Mouse (Mus musculus) limb, embryonic 10.5 days (tissue): Measurements from ENCODE around the gene Mfap5. TPM values are rescaled to one million over a fixed set of nuclear protein-coding genes. Genes with fewer than 3 reads are reported as not detected.
A peak's percentile ranks its signal among the peaks of the same experiment; 100 is the strongest.
"Not testable (repeated sequence)": the region's sequence is repeated elsewhere in the genome, so short reads cannot be mapped to it uniquely, and the experiment has no call there.

Source experiments
- DNase-seq: peaks from one replicate; pipeline ENCODE4 v3.0.0-alpha.2; 2017; ENCODE audit warnings: low spot score
- H3K27ac ChIP-seq: fragments of 300-500 bp; sonication (generic); 2 replicates; pipeline ENCODE4 v1.5.1; 2016; ENCODE audit warnings: mild to moderate bottlenecking
- H3K27me3 ChIP-seq: fragments of 300-500 bp; sonication (generic); 2 replicates; pipeline ENCODE4 v1.6.1; 2016; ENCODE audit warnings: low read depth, mild to moderate bottlenecking; ENCODE audit not compliant: poor library complexity, severe bottlenecking
- H3K36me3 ChIP-seq: fragments of 300-500 bp; sonication (generic); 2 replicates; pipeline ENCODE4 v1.6.1; 2016; ENCODE audit warnings: mild to moderate bottlenecking, moderate library complexity
- H3K4me1 ChIP-seq: fragments of 300-500 bp; sonication (generic); 2 replicates; pipeline ENCODE4 v1.6.1; 2016
- H3K4me3 ChIP-seq: fragments of 300-500 bp; sonication (generic); 2 replicates; pipeline ENCODE4 v1.5.1; 2016; ENCODE audit warnings: mild to moderate bottlenecking, moderate library complexity
- H3K9me3 ChIP-seq: fragments of 300-500 bp; sonication (generic); replicated peaks from 2 replicates; pipeline ENCODE4 v1.6.1; 2016; ENCODE audit warnings: mild to moderate bottlenecking
- WGBS: fragments of 180-500 bp; shearing (Covaris S2); methylation state at CpG from one replicate; pipeline ENCODE4 v1.1.7; 2016; 5-methylcytosine and 5-hydroxymethylcytosine counted together
- polyA plus RNA-seq: library from polyadenylated mRNA; unstranded; fragments of >200 nt; fragmentation: Nextera tagmentation; extraction: Ambion mirVana; gene quantifications from 2 replicates; pipeline ENCODE4 v1.2.1, GENCODE M21; 2016

The Mfap5 gene
- polyA plus RNA-seq, 1 experiment from 2014 or later = 0.51 TPM

GRCm38 (mm10) chr6:122522595-122522994, 16.9 kb downstream of the Mfap5 start:
- Histone ChIP-seq H3K4me1 (0 out of 2 replicates have a peak, but pooled peaks cover 2% of the 10 kb centered on the region), H3K27ac (no peak overlapping the region), H3K4me3 (no peak overlapping the region), H3K9me3 (no peaks in the 10 kb centered on the region), H3K36me3 (no peaks in the 10 kb centered on the region), H3K27me3 (no peaks in the 10 kb centered on the region)
- 70% methylated on average over 9 of the region's 9 CpGs for WGBS
- DNase-seq = no peak

- Histone ChIP-seq H3K9me3 (no peaks in the 10 kb centered on the region), H3K27me3 (no peaks in the 10 kb centered on the region), H3K4me3 (no peak overlapping the region), H3K27ac (no peak overlapping the region), H3K36me3 (no peaks in the 10 kb centered on the region), H3K4me1 (0 out of 2 replicates have a peak, but pooled peaks cover 2% of the 10 kb centered on the region)
- DNase-seq = no peak
- 91% methylated on average over 8 of the region's 8 CpGs for WGBS
Measured at GRCm38 (mm10) chr6:122523289-122523688, 17.6 kb downstream of the Mfap5 start.

- Histone ChIP-seq H3K4me1 (peaks cover 7% of the 10 kb centered on the region), H3K9me3 (no peaks in the 10 kb centered on the region)
Measured at GRCm38 (mm10) chr6:122527596-122527995, 22.0 kb downstream of the Mfap5 start.

GRCm38 (mm10) chr6:122528136-122528535, 22.5 kb downstream of the Mfap5 start:
- Histone ChIP-seq H3K9me3 (no peaks in the 10 kb centered on the region), H3K27me3 (no peaks in the 10 kb centered on the region), H3K4me1 (peaks cover 12% of the 10 kb centered on the region), H3K27ac (no peak overlapping the region), H3K36me3 (no peaks in the 10 kb centered on the region), H3K4me3 (no peak overlapping the region)
- DNase-seq = no peak
- WGBS = 82% methylated on average over 11 of the region's 11 CpGs

More at GRCm38 (mm10) chr6:122527596-122527995, 22.0 kb downstream of the Mfap5 start:
- WGBS = 23% methylated on average over 12 of the region's 12 CpGs
- no peak overlapping the region for H3K4me3 ChIP-seq
- no peak overlapping the region for H3K27ac ChIP-seq
- DNase-seq = no peak
- no peaks in the 10 kb centered on the region for H3K27me3 ChIP-seq
- H3K36me3 ChIP-seq = no peaks in the 10 kb centered on the region

- no peaks in the 10 kb centered on the region for H3K27me3 ChIP-seq
- WGBS = 62% methylated on average over 8 of the region's 8 CpGs
- no peak for DNase-seq
- no peaks in the 10 kb centered on the region for H3K9me3 ChIP-seq
- peak overlapping the region; percentile 53 for H3K27ac ChIP-seq
- H3K4me1 ChIP-seq = peaks cover 14% of the 10 kb centered on the region
- no peaks in the 10 kb centered on the region for H3K36me3 ChIP-seq
- H3K4me3 ChIP-seq = no peak overlapping the region
Measured at GRCm38 (mm10) chr6:122531466-122532174, 26.0 kb downstream of the Mfap5 start.

GRCm38 (mm10) chr6:122532883-122533302, 27.2 kb downstream of the Mfap5 start:
- Histone ChIP-seq H3K36me3 (no peaks in the 10 kb centered on the region), H3K4me3 (peak overlapping the region; percentile 33), H3K27me3 (no peaks in the 10 kb centered on the region), H3K27ac (peak overlapping the region; percentile 78), H3K4me1 (peaks cover 14% of the 10 kb centered on the region), H3K9me3 (no peaks in the 10 kb centered on the region)
- peak; percentile 44 for DNase-seq
- WGBS = 10% methylated on average over 4 of the region's 4 CpGs

GRCm38 (mm10) chr6:122534032-122534431, 28.4 kb downstream of the Mfap5 start:
- DNase-seq = no peak

GRCm38 (mm10) chr6:122539564-122539963, 33.9 kb downstream of the Mfap5 start:
- Histone ChIP-seq H3K4me3 (no peak overlapping the region), H3K9me3 (no peaks in the 10 kb centered on the region), H3K36me3 (no peaks in the 10 kb centered on the region), H3K27ac (no peak overlapping the region), H3K27me3 (no peaks in the 10 kb centered on the region), H3K4me1 (no peaks in the 10 kb centered on the region)
- WGBS = 91% methylated on average over 9 of the region's 9 CpGs
- DNase-seq = no peak

More at GRCm38 (mm10) chr6:122534032-122534431, 28.4 kb downstream of the Mfap5 start:
- Histone ChIP-seq H3K4me3 (no peak overlapping the region), H3K27me3 (no peaks in the 10 kb centered on the region), H3K4me1 (peaks cover 14% of the 10 kb centered on the region), H3K27ac (no peak overlapping the region), H3K9me3 (no peaks in the 10 kb centered on the region), H3K36me3 (no peaks in the 10 kb centered on the region)
- 69% methylated on average over 3 of the region's 3 CpGs for WGBS

GRCm38 (mm10) chr6:122542459-122542858, 36.8 kb downstream of the Mfap5 start:
- H3K4me3 ChIP-seq, DNase-seq, H3K4me1 ChIP-seq, H3K27ac ChIP-seq, H3K9me3 ChIP-seq, H3K27me3 ChIP-seq, H3K36me3 ChIP-seq: not testable (repeated sequence)
- 72% methylated on average over 5 of the region's 5 CpGs for WGBS

- 82% methylated on average over 5 of the region's 5 CpGs for WGBS
- no peaks in the 10 kb centered on the region for H3K9me3 ChIP-seq
- no peaks in the 10 kb centered on the region for H3K36me3 ChIP-seq
- H3K4me3 ChIP-seq = no peak overlapping the region
- no peak overlapping the region for H3K27ac ChIP-seq
- no peak for DNase-seq
- H3K27me3 ChIP-seq = no peaks in the 10 kb centered on the region
- peaks cover 2% of the 10 kb centered on the region; the same call in 1 of the 2 replicates for H3K4me1 ChIP-seq
Measured at GRCm38 (mm10) chr6:122543574-122543973, 37.9 kb downstream of the Mfap5 start.

GRCm38 (mm10) chr6:122544672-122545071, 39.0 kb downstream of the Mfap5 start:
- H3K9me3 ChIP-seq = no peaks in the 10 kb centered on the region
- H3K4me1 ChIP-seq = peaks cover 2% of the 10 kb centered on the region; the same call in 1 of the 2 replicates
- 90% methylated on average over 1 of the region's 1 CpGs for WGBS
- H3K4me3 ChIP-seq = no peak overlapping the region
- DNase-seq = no peak
- no peaks in the 10 kb centered on the region for H3K27me3 ChIP-seq
- H3K36me3 ChIP-seq = no peaks in the 10 kb centered on the region
- H3K27ac ChIP-seq = no peak overlapping the region

GRCm38 (mm10) chr6:122545289-122545882, 39.7 kb downstream of the Mfap5 start:
- Histone ChIP-seq H3K27me3 (no peaks in the 10 kb centered on the region), H3K27ac (no peak overlapping the region)
- WGBS = 77% methylated on average over 9 of the region's 9 CpGs

GRCm38 (mm10) chr6:122545948-122546347, 40.3 kb downstream of the Mfap5 start:
- Histone ChIP-seq H3K27ac (no peak overlapping the region), H3K4me1 (peaks cover 2% of the 10 kb centered on the region; the same call in 1 of the 2 replicates), H3K27me3 (no peaks in the 10 kb centered on the region), H3K4me3 (no peak overlapping the region), H3K9me3 (no peaks in the 10 kb centered on the region), H3K36me3 (no peaks in the 10 kb centered on the region)
- DNase-seq = no peak
- 85% methylated on average over 10 of the region's 10 CpGs for whole genome bisulfite sequencing

More at GRCm38 (mm10) chr6:122545289-122545882, 39.7 kb downstream of the Mfap5 start:
- no peak for DNase-seq
- Histone ChIP-seq H3K36me3 (no peaks in the 10 kb centered on the region), H3K4me3 (no peak overlapping the region), H3K9me3 (no peaks in the 10 kb centered on the region), H3K4me1 (peaks cover 2% of the 10 kb centered on the region; the same call in 1 of the 2 replicates)
